Mouse (Mus musculus): ENCODE measurements around the gene Chil3. TPM values are rescaled to one million over a fixed set of nuclear protein-coding genes. Genes with fewer than 3 reads are reported as not detected.

Chil3 gene
- total and polyA plus RNA-seq, 3 experiments, result 0.18 to 1.3 (median 1.0) TPM

- H3K4me3 ChIP-seq, result no peak overlapping the region
- no peaks in the 10 kb centered on the region for H3K27me3 ChIP-seq (ENCODE audit: control insufficient read depth, insufficient read depth, low read length)
- TF ChIP-seq EP300 (IDR thresholded peaks at IDR 0.05; ENCODE audit: insufficient read depth, low read depth, low read length), result no peak
- no peak for TF ChIP-seq POLR2A (IDR thresholded peaks at IDR 0.05; ENCODE audit: insufficient read depth, low read depth, low read length)
- no peak for TF ChIP-seq CTCF (IDR thresholded peaks at IDR 0.05)
- WGBS, result 83% methylated on average over 10 of the region's 10 CpGs
- no peak overlapping the region for H3K27ac ChIP-seq
- no peaks in the 10 kb centered on the region for H3K79me2 ChIP-seq (replicated peaks; ENCODE audit: control insufficient read depth, insufficient read depth, low read length)
- no peaks in the 10 kb centered on the region for H3K36me3 ChIP-seq (ENCODE audit: control insufficient read depth, insufficient read depth, low read length)
- H3K9ac ChIP-seq (ENCODE audit: low read depth, low read length), result no peak overlapping the region
- intact Hi-C loops (cut with DNase I), result no loop called here
- H3K4me1 ChIP-seq (ENCODE audit: control insufficient read depth, insufficient read depth, low read length), result no peaks in the 10 kb centered on the region
- no peak for DNase-seq
Observed at GRCm38 (mm10) chr3:106144081-106144480, 23.3 kb downstream of the Chil3 start.

- Histone ChIP-seq H3K27me3 (ENCODE audit: control insufficient read depth, insufficient read depth, low read length) (no peaks in the 10 kb centered on the region), H3K27ac (no peak overlapping the region), H3K79me2 (replicated peaks; ENCODE audit: control insufficient read depth, insufficient read depth, low read length) (no peaks in the 10 kb centered on the region), H3K4me3 (no peak overlapping the region), H3K9ac (ENCODE audit: low read depth, low read length) (no peak overlapping the region), H3K4me1 (ENCODE audit: control insufficient read depth, insufficient read depth, low read length) (no peaks in the 10 kb centered on the region), H3K36me3 (ENCODE audit: control insufficient read depth, insufficient read depth, low read length) (no peaks in the 10 kb centered on the region)
- WGBS, result 39% methylated on average over 5 of the region's 5 CpGs
- intact Hi-C loops (cut with DNase I), result no loop called here
- no peak for DNase-seq
- TF ChIP-seq EP300 (IDR thresholded peaks at IDR 0.05; ENCODE audit: insufficient read depth, low read depth, low read length), result no peak
- TF ChIP-seq CTCF (IDR thresholded peaks at IDR 0.05), result no peak
- TF ChIP-seq POLR2A (IDR thresholded peaks at IDR 0.05; ENCODE audit: insufficient read depth, low read depth, low read length), result no peak
Observed at GRCm38 (mm10) chr3:106131690-106132089, 35.7 kb downstream of the Chil3 start.

- DNase-seq, result no peak
- Histone ChIP-seq H3K4me1 (ENCODE audit: control insufficient read depth, insufficient read depth, low read length) (no peaks in the 10 kb centered on the region), H3K79me2 (replicated peaks; ENCODE audit: control insufficient read depth, insufficient read depth, low read length) (no peaks in the 10 kb centered on the region), H3K4me3 (no peak overlapping the region), H3K27ac (no peak overlapping the region), H3K27me3 (ENCODE audit: control insufficient read depth, insufficient read depth, low read length) (no peaks in the 10 kb centered on the region), H3K9ac (ENCODE audit: low read depth, low read length) (no peak overlapping the region), H3K36me3 (ENCODE audit: control insufficient read depth, insufficient read depth, low read length) (no peaks in the 10 kb centered on the region)
- intact Hi-C loops (cut with DNase I), result no loop called here
- 60% methylated on average over 4 of the region's 4 CpGs for WGBS
- TF ChIP-seq POLR2A (IDR thresholded peaks at IDR 0.05; ENCODE audit: insufficient read depth, low read depth, low read length) (no peak), EP300 (IDR thresholded peaks at IDR 0.05; ENCODE audit: insufficient read depth, low read depth, low read length) (no peak), CTCF (IDR thresholded peaks at IDR 0.05) (no peak)
Observed at GRCm38 (mm10) chr3:106128807-106129493, 38.4 kb downstream of the Chil3 start.

- DNase-seq, result no peak
- intact Hi-C loops (cut with DNase I), result no loop called here
- Histone ChIP-seq H3K4me3 (no peak overlapping the region), H3K27ac (no peak overlapping the region), H3K4me1 (ENCODE audit: control insufficient read depth, insufficient read depth, low read length) (no peaks in the 10 kb centered on the region), H3K9ac (ENCODE audit: low read depth, low read length) (no peak overlapping the region), H3K36me3 (ENCODE audit: control insufficient read depth, insufficient read depth, low read length) (no peaks in the 10 kb centered on the region), H3K79me2 (replicated peaks; ENCODE audit: control insufficient read depth, insufficient read depth, low read length) (no peaks in the 10 kb centered on the region), H3K27me3 (ENCODE audit: control insufficient read depth, insufficient read depth, low read length) (no peaks in the 10 kb centered on the region)
- TF ChIP-seq EP300 (IDR thresholded peaks at IDR 0.05; ENCODE audit: insufficient read depth, low read depth, low read length) (no peak), POLR2A (IDR thresholded peaks at IDR 0.05; ENCODE audit: insufficient read depth, low read depth, low read length) (no peak)
Observed at GRCm38 (mm10) chr3:106126999-106127398, 40.4 kb downstream of the Chil3 start.

GRCm38 (mm10) chr3:106112929-106113328 is 54.4 kb downstream of the Chil3 start, which contains the start of gene Chia1:
Gene Chia1, plus strand, starts transcription at chr3:106113229.
- no peak for TF ChIP-seq CTCF (IDR thresholded peaks at IDR 0.05)
- no peak for TF ChIP-seq EP300 (IDR thresholded peaks at IDR 0.05; ENCODE audit: insufficient read depth, low read depth, low read length)
- no peak for TF ChIP-seq POLR2A (IDR thresholded peaks at IDR 0.05; ENCODE audit: insufficient read depth, low read depth, low read length)
- WGBS, result 72% methylated on average over 3 of the region's 3 CpGs
- H3K27ac ChIP-seq, result no peak within 1 kb of the TSS
- no peaks in the 10 kb centered on the region for H3K36me3 ChIP-seq (ENCODE audit: control insufficient read depth, insufficient read depth, low read length)
- no peaks in the 10 kb centered on the region for H3K27me3 ChIP-seq (ENCODE audit: control insufficient read depth, insufficient read depth, low read length)
- no peak within 1 kb of the TSS for H3K4me3 ChIP-seq
- intact Hi-C loops (cut with DNase I), result no loop called here
- no peaks in the 10 kb centered on the region for H3K4me1 ChIP-seq (ENCODE audit: control insufficient read depth, insufficient read depth, low read length)
- H3K79me2 ChIP-seq (replicated peaks; ENCODE audit: control insufficient read depth, insufficient read depth, low read length), result no peaks in the 10 kb centered on the region
- DNase-seq, result no peak
- no peak within 1 kb of the TSS for H3K9ac ChIP-seq (ENCODE audit: low read depth, low read length)

Other genes starting within 250 kb of the Chil3 start
- 1 to 10 TPM in 1 of 2 experiments, under 1 TPM in 1; 0.97 to 2.3 TPM for gene I830077J02Rik, start 234.9 kb downstream of the Chil3 start, total RNA-seq (2021)
- 0.72 and 0.76 TPM in 2 replicates for gene I830077J02Rik, start 234.9 kb downstream of the Chil3 start, polyA plus RNA-seq (2012; rRNA removed)
- gene Wdr77, start 208.2 kb downstream of the Chil3 start, total RNA-seq (2021), result 10 to 100 TPM; 37.8 to 39.6 TPM
- 40.9 and 58.5 TPM in 2 replicates for gene Wdr77, start 208.2 kb downstream of the Chil3 start, polyA plus RNA-seq (2012; rRNA removed)
- gene Atp5f1, start 207.5 kb downstream of the Chil3 start, total RNA-seq (2021), result 1,000 to 10,000 TPM; 1,076 to 1,219 TPM
- gene Atp5f1, start 207.5 kb downstream of the Chil3 start, polyA plus RNA-seq (2012; rRNA removed), result 478 and 1,133 TPM in 2 replicates
- gene Ovgp1, start 193.9 kb downstream of the Chil3 start, total RNA-seq (2021), result under 1 TPM; 0.16 to 0.34 TPM
- 0.98 and 1.4 TPM in 2 replicates for gene Ovgp1, start 193.9 kb downstream of the Chil3 start, polyA plus RNA-seq (2012; rRNA removed)
- gene Pifo, start 152.9 kb downstream of the Chil3 start, total RNA-seq (2021), result not detected
- 0.20 TPM in 1 of 2 replicates, not detected in the other for gene Pifo, start 152.9 kb downstream of the Chil3 start, polyA plus RNA-seq (2012; rRNA removed)
- not detected for gene Chil5, start 134.8 kb downstream of the Chil3 start, total RNA-seq (2021)
- 0.12 TPM in 1 of 2 replicates, not detected in the other for gene Chil5, start 134.8 kb downstream of the Chil3 start, polyA plus RNA-seq (2012; rRNA removed)
- not detected for gene Chia1, start 54.3 kb downstream of the Chil3 start, total RNA-seq (2021)
- 0.31 TPM in 1 of 2 replicates, not detected in the other for gene Chia1, start 54.3 kb downstream of the Chil3 start, polyA plus RNA-seq (2012; rRNA removed)
- gene Chil4, start 51.9 kb upstream of the Chil3 start, total RNA-seq (2021), result not detected
- not detected in 2 replicates for gene Chil4, start 51.9 kb upstream of the Chil3 start, polyA plus RNA-seq (2012; rRNA removed)
- not detected for gene Chil6, start 238.6 kb upstream of the Chil3 start, total RNA-seq (2021)
- not detected in 2 replicates for gene Chil6, start 238.6 kb upstream of the Chil3 start, polyA plus RNA-seq (2012; rRNA removed)